Mouse (Mus musculus): ENCODE data around the gene Hist1h4a.

- no peak for TF ChIP-seq CTCF (IDR thresholded peaks at IDR 0.05; ENCODE audit: low read depth)
- TF ChIP-seq EP300 (IDR thresholded peaks at IDR 0.05; ENCODE audit: low read depth), result no peak
These were observed 35.8 kb downstream of the Hist1h4a start for GRCm38 (mm10) chr13:23725213-23725612.
